Mouse (Mus musculus) liver, adult 2 months (tissue): Measurements from ENCODE around the gene Htra2.

Experiments
- CTCF ChIP-seq: fragments of 200-500 bp; IDR thresholded peaks from 2 replicates; pipeline ENCODE4 v1.5.1; 2011; ENCODE audit warnings: low read depth, low read length, control low read depth
- POLR2A ChIP-seq: fragments of 200-500 bp; IDR thresholded peaks from 2 replicates; pipeline ENCODE4 v1.6.1; 2011; ENCODE audit warnings: low read length, control low read depth; ENCODE audit not compliant: insufficient read depth; ENCODE audit errors: extremely low read depth

GRCm38 (mm10) chr6:83092416-83093127 lies 37.5 kb upstream of the Htra2 start:
- TF ChIP-seq CTCF (no peak), POLR2A (no peak)
